Mouse (Mus musculus) stomach, postnatal 0 days (tissue): Measurements from ENCODE around the gene Lifr. TPM values are rescaled to one million over a fixed set of nuclear protein-coding genes. Genes with fewer than 3 reads are reported as not detected.

Source experiments
- ATAC-seq: fragments of 200-750 bp; cut with Nextera tagmentation; 2 replicates; pipeline ENCODE4 v1.8.0; 2017; ENCODE audit not compliant: low FRiP score, low TSS enrichment
- DNase-seq: peaks from one replicate; pipeline ENCODE4 v3.0.0-alpha.2; 2016; ENCODE audit warnings: low spot score
- H3K27ac ChIP-seq: fragments of 300-500 bp; sonication (generic); replicated peaks from 2 replicates; pipeline ENCODE4 v1.5.1; 2014; ENCODE audit warnings: mild to moderate bottlenecking, control low read depth
- H3K27me3 ChIP-seq: fragments of 300-500 bp; sonication (generic); 2 replicates; pipeline ENCODE4 v1.6.1; 2014; ENCODE audit warnings: low read length; ENCODE audit not compliant: control insufficient read depth, insufficient read depth
- H3K36me3 ChIP-seq: fragments of 300-500 bp; sonication (generic); 2 replicates; pipeline ENCODE4 v1.6.1; 2014; ENCODE audit warnings: low read length, mixed read lengths; ENCODE audit not compliant: control insufficient read depth, insufficient read depth
- H3K4me1 ChIP-seq: fragments of 300-500 bp; sonication (generic); replicated peaks from 2 replicates; pipeline ENCODE4 v1.6.1; 2014; ENCODE audit warnings: antibody characterized with exemption; ENCODE audit not compliant: control insufficient read depth, insufficient read depth
- H3K4me2 ChIP-seq: fragments of 300-500 bp; sonication (generic); replicated peaks from 2 replicates; pipeline ENCODE4 v1.6.1; 2014; ENCODE audit warnings: low read depth, mild to moderate bottlenecking, control low read depth, moderate library complexity
- H3K4me3 ChIP-seq: fragments of 300-500 bp; sonication (generic); 2 replicates; pipeline ENCODE4 v1.5.1; 2014; ENCODE audit warnings: low read depth, low read length, control low read depth
- H3K9ac ChIP-seq: fragments of 300-500 bp; sonication (generic); 2 replicates; pipeline ENCODE4 v1.6.1; 2014; ENCODE audit warnings: mild to moderate bottlenecking, low read length, control low read depth, mixed read lengths
- H3K9me3 ChIP-seq: fragments of 300-500 bp; sonication (generic); 2 replicates; pipeline ENCODE4 v1.6.1; 2016; ENCODE audit warnings: low read length; ENCODE audit not compliant: control insufficient read depth
- CTCF ChIP-seq: IDR thresholded peaks from 2 replicates; pipeline ENCODE4 v1.5.1; 2016; ENCODE audit warnings: antibody characterized with exemption, low read depth, mild to moderate bottlenecking, moderate library complexity
- EP300 ChIP-seq: optimal IDR thresholded peaks from 2 replicates; pipeline ENCODE3; 2016; ENCODE audit warnings: antibody characterized with exemption
- WGBS: fragments of 180-500 bp; shearing (Covaris S2); extraction: QIAGEN DNeasy Blood & Tissue Kit; methylation state at CpG from one replicate; pipeline ENCODE4 v1.1.7; 2014; 5-methylcytosine and 5-hydroxymethylcytosine counted together
- polyA plus RNA-seq: library from polyadenylated mRNA; unstranded; fragments of >200 nt; fragmentation: Nextera tagmentation; extraction: Ambion mirVana; gene quantifications from 2 replicates; pipeline ENCODE4 v1.2.1, GENCODE M21; 2015

Gene Lifr
- polyA plus RNA-seq, 1 experiment from 2014 or later: 15.6 TPM

- H3K4me2 ChIP-seq: no peak overlapping the region
- no peak overlapping the region for H3K4me3 ChIP-seq
- no peak for TF ChIP-seq CTCF
- no peak for TF ChIP-seq EP300
- no peak for ATAC-seq
- H3K4me1 ChIP-seq: no peaks in the 10 kb centered on the region
- no peaks in the 10 kb centered on the region for H3K27me3 ChIP-seq
- H3K9me3 ChIP-seq: no peaks in the 10 kb centered on the region
- H3K27ac ChIP-seq: no peak overlapping the region
- WGBS: 87% methylated on average over 6 of the region's 6 CpGs
- H3K36me3 ChIP-seq: no peaks in the 10 kb centered on the region
- no peak for DNase-seq
- no peak overlapping the region for H3K9ac ChIP-seq
These were observed 126.8 kb downstream of the Lifr start for GRCm38 (mm10) chr15:7217273-7217598.

- Histone ChIP-seq H3K4me3 (no peak overlapping the region), H3K27me3 (no peaks in the 10 kb centered on the region), H3K27ac (peak overlapping the region; percentile 35; the same call in 1 of the 2 replicates), H3K9me3 (no peaks in the 10 kb centered on the region), H3K4me2 (no peak overlapping the region), H3K9ac (no peak overlapping the region), H3K36me3 (no peaks in the 10 kb centered on the region), H3K4me1 (no peaks in the 10 kb centered on the region)
- DNase-seq (no peak), ATAC-seq (no peak)
- TF ChIP-seq CTCF (no peak), EP300 (no peak)
- WGBS: 48% methylated on average over 11 of the region's 11 CpGs
These were observed 132.4 kb downstream of the Lifr start for GRCm38 (mm10) chr15:7222809-7223208.

- Histone ChIP-seq H3K27me3 (no peaks in the 10 kb centered on the region), H3K9me3 (no peaks in the 10 kb centered on the region), H3K27ac (no peak overlapping the region), H3K9ac (no peak overlapping the region), H3K36me3 (no peaks in the 10 kb centered on the region), H3K4me3 (no peak overlapping the region), H3K4me1 (no peaks in the 10 kb centered on the region), H3K4me2 (no peak overlapping the region)
- ATAC-seq (no peak), DNase-seq (no peak)
- 64% methylated on average over 12 of the region's 12 CpGs for WGBS
- TF ChIP-seq EP300 (no peak), CTCF (no peak)
These were observed 133.8 kb downstream of the Lifr start for GRCm38 (mm10) chr15:7224151-7224775.

GRCm38 (mm10) chr15:7226225-7226624 is 135.8 kb downstream of the Lifr start:
- Histone ChIP-seq H3K9ac (no peak overlapping the region), H3K4me3 (no peak overlapping the region), H3K27ac (no peak overlapping the region), H3K36me3 (no peaks in the 10 kb centered on the region), H3K4me2 (no peak overlapping the region), H3K9me3 (no peaks in the 10 kb centered on the region), H3K27me3 (no peaks in the 10 kb centered on the region), H3K4me1 (no peaks in the 10 kb centered on the region)
- ATAC-seq (peak; percentile 89), DNase-seq (peak; percentile 87)
- TF ChIP-seq EP300 (no peak), CTCF (peak; percentile 100)
- 5% methylated on average over 5 of the region's 5 CpGs for WGBS

- 67% methylated on average over 13 of the region's 13 CpGs for WGBS
- no peak for DNase-seq
- Histone ChIP-seq H3K4me3 (no peak overlapping the region), H3K9ac (no peak overlapping the region), H3K9me3 (no peaks in the 10 kb centered on the region), H3K4me1 (no peaks in the 10 kb centered on the region), H3K27me3 (no peaks in the 10 kb centered on the region), H3K36me3 (no peaks in the 10 kb centered on the region), H3K4me2 (no peak overlapping the region), H3K27ac (no peak overlapping the region)
- TF ChIP-seq EP300: no peak
- TF ChIP-seq CTCF: no peak
- ATAC-seq: no peak
These were observed 143.1 kb downstream of the Lifr start for GRCm38 (mm10) chr15:7233393-7234090.

GRCm38 (mm10) chr15:7239904-7240303 is 149.5 kb downstream of the Lifr start:
- ATAC-seq (no peak), DNase-seq (no peak)
- H3K27ac ChIP-seq: no peak overlapping the region
- H3K9ac ChIP-seq: no peak overlapping the region
- TF ChIP-seq EP300: no peak
- TF ChIP-seq CTCF: no peak
- 92% methylated on average over 11 of the region's 11 CpGs for WGBS
- H3K36me3 ChIP-seq: no peaks in the 10 kb centered on the region
- no peak overlapping the region for H3K4me3 ChIP-seq
- H3K4me2 ChIP-seq: no peak overlapping the region
- H3K4me1 ChIP-seq: no peaks in the 10 kb centered on the region
- H3K9me3 ChIP-seq: no peaks in the 10 kb centered on the region
- no peaks in the 10 kb centered on the region for H3K27me3 ChIP-seq
